Mouse (Mus musculus): Measurements from ENCODE around the gene Nuf2. TPM values are rescaled to one million over a fixed set of nuclear protein-coding genes. Genes with fewer than 3 reads are reported as not detected.

Gene Nuf2
- total RNA-seq, 1 experiment = 32.7 TPM

- in situ Hi-C loops (cut with MboI; ENCODE audit: low sequenced_read_pairs in 2 of 2, unreplicated experiment in 2 of 2) = no loop called here
- TF ChIP-seq ZC3H11A (IDR thresholded peaks at IDR 0.05; ENCODE audit: borderline replicate concordance, low read depth, low read length) (no peak), ZNF384 (IDR thresholded peaks at IDR 0.05; ENCODE audit: low read depth, low read length) (no peak), CHD2 (IDR thresholded peaks at IDR 0.05; ENCODE audit: low read depth, low read length) (no peak), MAFK (IDR thresholded peaks at IDR 0.05; ENCODE audit: insufficient read depth, low read depth, low read length) (no peak), HCFC1 (IDR thresholded peaks at IDR 0.05; ENCODE audit: borderline replicate concordance, insufficient read depth, low read length) (no peak)
- H3K9me3 ChIP-seq (ENCODE audit: control insufficient read depth, insufficient read depth, low read depth, low read length) = no peaks in the 10 kb centered on the region
These were observed 68.7 kb downstream of the Nuf2 start for GRCm38 (mm10) chr1:169462386-169463115.

GRCm38 (mm10) chr1:169459071-169459782, 72.0 kb downstream of the Nuf2 start:
- Histone ChIP-seq H3K36me3 (ENCODE audit: control insufficient read depth, insufficient read depth, low read length, poor library complexity, severe bottlenecking) (no peaks in the 10 kb centered on the region), H3K4me3 (ENCODE audit: insufficient read depth in 1 of 2, low read depth in 1 of 2, low read length in 2 of 2, poor library complexity in 1 of 2, severe bottlenecking in 1 of 2) (no peak overlapping the region), H3K4me1 (ENCODE audit: control insufficient read depth in 2 of 2, insufficient read depth in 2 of 2, low read length in 2 of 2, poor library complexity in 1 of 2) (no peaks in the 10 kb centered on the region), H3K9ac (ENCODE audit: insufficient read depth, low read depth, low read length, poor library complexity, severe bottlenecking) (0 out of 2 replicates have a peak overlapping the region, but pooled peaks have one; percentile 40), H3K9me3 (ENCODE audit: control insufficient read depth, insufficient read depth, low read depth, low read length) (no peaks in the 10 kb centered on the region), H3K27ac (ENCODE audit: insufficient read depth, low read depth, low read length, poor library complexity, severe bottlenecking) (no peak overlapping the region)
- DNase-seq (ENCODE audit: low read depth, low spot score) = peak; percentile 49
- TF ChIP-seq ZC3H11A (IDR thresholded peaks at IDR 0.05; ENCODE audit: borderline replicate concordance, low read depth, low read length) = peak; percentile 84
- TF ChIP-seq CHD2 (IDR thresholded peaks at IDR 0.05; ENCODE audit: low read depth, low read length) = no peak
- in situ Hi-C loops (cut with MboI; ENCODE audit: low sequenced_read_pairs in 2 of 2, unreplicated experiment in 2 of 2) = no loop called here

More at GRCm38 (mm10) chr1:169462386-169463115, 68.7 kb downstream of the Nuf2 start:
- H3K9ac ChIP-seq (ENCODE audit: insufficient read depth, low read depth, low read length, poor library complexity, severe bottlenecking) = no peak overlapping the region
- H3K36me3 ChIP-seq (ENCODE audit: control insufficient read depth, insufficient read depth, low read length, poor library complexity, severe bottlenecking) = no peaks in the 10 kb centered on the region
- no peak for DNase-seq (ENCODE audit: low read depth, low spot score)
- H3K4me3 ChIP-seq (ENCODE audit: insufficient read depth in 1 of 2, low read depth in 1 of 2, low read length in 2 of 2, poor library complexity in 1 of 2, severe bottlenecking in 1 of 2) = no peak overlapping the region
- H3K4me1 ChIP-seq (ENCODE audit: control insufficient read depth in 2 of 2, insufficient read depth in 2 of 2, low read length in 2 of 2, poor library complexity in 1 of 2) = no peaks in the 10 kb centered on the region
- no peak overlapping the region for H3K27ac ChIP-seq (ENCODE audit: insufficient read depth, low read depth, low read length, poor library complexity, severe bottlenecking)

Other genes starting within 250 kb of the Nuf2 start
- 0.76 TPM in 1 of 2 replicates, not detected in the other for gene Rgs5, start 124.0 kb upstream of the Nuf2 start, total RNA-seq (2012; rRNA removed)
- gene Rgs4, start 216.2 kb upstream of the Nuf2 start, total RNA-seq (2012; rRNA removed) = 0.05 and 1.1 TPM in 2 replicates

Data from ES-E14 (cell line).